Mouse (Mus musculus) right cerebral cortex, postnatal 25 days (tissue): ENCODE data around the gene Gar1.

Experiments used
- DNase-seq: peaks from one replicate; pipeline ENCODE4 v3.0.0; 2022

Gar1 gene

GRCm38 (mm10) chr3:129799011-129799410, 32.2 kb downstream of the Gar1 start:
- no peak for DNase-seq

GRCm38 (mm10) chr3:129798551-129798950, 32.6 kb downstream of the Gar1 start:
- DNase-seq, result no peak

- DNase-seq, result no peak
Observed at GRCm38 (mm10) chr3:129797341-129797740, 33.9 kb downstream of the Gar1 start.

GRCm38 (mm10) chr3:129793801-129794200, 37.4 kb downstream of the Gar1 start:
- DNase-seq, result no peak

- no peak for DNase-seq
Observed at GRCm38 (mm10) chr3:129782746-129783145, 48.5 kb downstream of the Gar1 start.

- DNase-seq, result no peak
Observed at GRCm38 (mm10) chr3:129781435-129781834, 49.8 kb downstream of the Gar1 start.
